Mouse (Mus musculus): ENCODE data around the gene Nr3c2. TPM values are rescaled to one million over a fixed set of nuclear protein-coding genes. Genes with fewer than 3 reads are reported as not detected.

Nr3c2 gene
- total RNA-seq, 2 experiments from 2014 or later: 16.9 to 24.3 TPM

DNA sequence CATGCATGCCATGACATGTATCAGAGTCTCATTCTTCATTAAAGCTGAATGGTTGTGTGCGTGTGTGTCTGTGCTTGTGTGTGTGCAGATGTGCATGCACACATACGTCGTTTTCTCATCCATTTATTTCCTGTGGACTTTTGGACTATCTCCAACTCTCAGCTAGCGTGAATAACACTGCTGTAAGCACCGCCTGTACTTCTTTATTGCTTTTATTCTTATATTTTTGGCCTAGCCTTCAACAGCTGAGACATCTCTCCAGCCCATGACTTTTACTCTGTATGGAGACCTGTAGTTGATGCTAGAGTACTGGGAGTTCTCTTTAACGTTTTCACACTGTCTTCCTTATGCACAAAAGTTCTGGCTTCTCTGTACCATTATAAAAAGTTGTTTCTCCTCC is 332.6 kb downstream of the Nr3c2 start:
- DNase-seq: no peak
- intact Hi-C loops (cut with DNase I): no loop called here

DNA sequence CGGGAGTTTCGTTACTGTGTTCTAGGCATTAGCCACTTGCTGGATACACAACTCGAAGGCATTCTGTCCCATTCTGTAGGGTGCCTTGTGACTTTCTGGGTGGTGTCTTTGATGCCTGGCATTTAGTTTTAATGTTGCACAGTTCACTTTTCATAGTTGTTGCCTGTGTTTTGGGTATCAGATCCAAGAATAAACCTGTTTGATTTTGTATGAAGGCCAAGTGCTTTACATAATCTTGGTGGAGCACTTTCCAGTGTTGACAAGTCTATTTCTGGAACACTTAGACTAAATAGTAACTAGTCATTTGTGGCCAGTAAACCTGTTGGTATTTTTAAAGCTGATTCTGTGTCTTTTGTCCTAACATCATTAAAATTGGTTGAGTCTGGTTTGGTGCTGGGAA is 333.2 kb downstream of the Nr3c2 start:
- intact Hi-C loops (cut with DNase I): no loop called here
- no peak for DNase-seq

DNA sequence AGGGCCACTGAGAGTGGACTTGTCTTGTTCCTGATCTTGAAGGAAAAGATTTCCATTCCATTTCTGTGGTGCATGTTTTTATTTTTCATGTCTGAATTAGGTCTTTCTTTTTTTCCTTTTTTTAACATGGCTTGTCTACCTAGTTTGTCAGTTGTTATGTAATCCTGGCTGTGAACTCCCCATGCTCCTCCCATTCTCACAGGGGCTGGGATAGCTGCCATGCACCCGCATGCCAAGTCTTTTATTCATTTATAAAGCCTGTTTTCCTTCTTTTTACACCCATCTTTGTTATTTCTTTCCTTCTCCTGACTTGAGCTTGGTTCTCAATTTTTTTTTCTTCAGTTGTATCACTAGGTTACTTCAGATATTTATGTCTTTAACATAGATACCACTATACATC is 337.5 kb downstream of the Nr3c2 start:
- DNase-seq: no peak
- intact Hi-C loops (cut with DNase I): no loop called here

DNA sequence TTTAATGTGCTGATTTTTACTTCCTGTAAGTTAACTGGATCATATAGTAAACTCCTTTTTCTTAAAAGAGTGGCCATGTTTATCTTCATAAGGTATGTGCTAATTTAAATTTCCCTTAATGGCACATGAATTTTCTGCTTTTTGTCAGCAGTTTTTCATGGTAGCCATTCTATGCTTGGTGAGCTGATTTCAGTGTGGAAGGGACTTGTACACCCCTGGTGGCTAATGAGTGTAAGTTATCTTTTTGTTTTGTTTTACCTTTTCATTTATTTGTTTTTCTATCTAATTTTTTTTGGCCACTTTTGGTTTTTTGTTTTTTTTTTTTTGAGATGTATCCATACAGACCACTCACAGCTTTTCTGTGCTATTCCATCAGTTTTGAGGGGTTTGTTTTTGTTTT is 340.2 kb downstream of the Nr3c2 start:
- DNase-seq: no peak
- intact Hi-C loops (cut with DNase I): no loop called here

DNA sequence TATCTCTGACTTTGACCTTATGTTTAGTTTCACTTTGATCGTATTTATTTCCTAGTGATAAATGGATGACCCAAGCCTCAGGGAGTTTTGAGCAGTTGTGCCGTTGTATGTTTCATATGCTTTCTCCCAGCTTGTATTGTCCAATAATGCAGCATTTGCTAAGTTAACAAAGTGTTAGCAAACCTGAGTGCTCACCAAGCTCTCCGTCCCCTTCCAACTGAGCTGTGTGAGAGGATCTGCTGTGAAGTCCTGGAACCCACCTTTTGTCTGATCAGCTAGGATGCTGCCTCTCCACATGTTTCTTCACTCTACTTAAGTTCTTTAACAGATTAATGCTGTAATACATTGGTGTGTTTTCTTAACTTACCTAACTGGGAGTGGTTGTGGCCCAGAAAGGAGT is 342.1 kb downstream of the Nr3c2 start:
- DNase-seq: no peak
- intact Hi-C loops (cut with DNase I): no loop called here

DNA sequence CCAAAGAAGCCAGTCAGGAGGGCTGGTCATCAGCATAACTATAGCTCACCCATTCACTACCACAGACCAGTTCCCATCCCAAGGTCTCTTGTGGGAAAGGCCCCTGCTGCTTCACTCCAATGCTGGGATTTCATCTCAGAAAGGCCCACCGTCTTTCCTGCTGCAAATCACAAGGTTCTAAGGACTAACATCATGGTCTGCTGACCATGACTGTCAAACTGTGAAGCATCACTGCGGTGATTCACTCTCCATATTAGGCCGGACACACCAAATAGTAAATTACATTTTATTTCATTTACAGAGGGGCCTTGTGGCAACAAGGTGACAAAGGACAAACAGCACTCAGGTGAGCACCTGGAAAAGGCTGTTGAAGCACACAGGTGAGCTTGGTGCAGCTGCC is 350.9 kb downstream of the Nr3c2 start:
- DNase-seq: no peak

DNA sequence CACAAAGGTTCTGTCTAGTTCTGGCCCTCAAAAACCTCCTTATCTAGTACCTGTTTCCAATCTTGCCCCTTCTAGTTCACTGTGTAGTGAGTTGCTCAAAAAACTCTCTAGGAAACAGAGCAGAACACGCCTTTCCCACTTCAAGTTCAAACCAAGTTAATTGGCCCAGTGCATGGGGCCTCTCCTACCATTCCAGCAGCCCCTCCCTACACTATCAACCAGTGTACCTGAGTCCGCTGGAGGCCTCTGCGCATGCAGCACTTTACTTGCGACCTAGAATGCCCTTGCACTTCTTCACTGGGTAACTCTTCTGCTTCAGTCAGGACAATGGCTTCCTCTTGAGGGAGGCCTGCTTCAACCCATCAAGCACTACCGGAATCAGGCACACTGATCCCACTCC is 351.9 kb downstream of the Nr3c2 start:
- intact Hi-C loops (cut with DNase I): no loop called here
- no peak for DNase-seq

More for the DNA sequence above, 350.9 kb downstream of the Nr3c2 start:
- intact Hi-C loops (cut with DNase I): no loop called here

DNA sequence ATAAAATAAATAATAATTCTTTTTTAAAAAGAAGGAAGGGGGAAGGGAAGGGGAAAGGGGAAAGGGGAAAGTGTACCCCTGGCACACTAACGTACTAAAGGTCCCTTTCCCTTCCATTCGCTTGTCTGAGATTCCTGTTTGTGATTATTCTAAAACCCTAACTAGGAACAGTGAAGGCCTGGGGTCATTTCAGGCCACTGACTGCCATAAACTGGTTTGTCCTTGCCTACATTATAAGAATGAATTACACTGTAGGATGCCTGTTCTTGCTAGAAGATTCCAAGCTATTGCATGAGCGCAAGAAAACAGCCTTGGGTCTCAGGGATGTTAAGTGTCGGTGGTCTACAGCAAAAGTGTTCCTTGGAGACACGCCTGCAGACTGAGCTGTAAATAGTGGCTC is 355.2 kb downstream of the Nr3c2 start:
- DNase-seq: no peak
- intact Hi-C loops (cut with DNase I): no loop called here

DNA sequence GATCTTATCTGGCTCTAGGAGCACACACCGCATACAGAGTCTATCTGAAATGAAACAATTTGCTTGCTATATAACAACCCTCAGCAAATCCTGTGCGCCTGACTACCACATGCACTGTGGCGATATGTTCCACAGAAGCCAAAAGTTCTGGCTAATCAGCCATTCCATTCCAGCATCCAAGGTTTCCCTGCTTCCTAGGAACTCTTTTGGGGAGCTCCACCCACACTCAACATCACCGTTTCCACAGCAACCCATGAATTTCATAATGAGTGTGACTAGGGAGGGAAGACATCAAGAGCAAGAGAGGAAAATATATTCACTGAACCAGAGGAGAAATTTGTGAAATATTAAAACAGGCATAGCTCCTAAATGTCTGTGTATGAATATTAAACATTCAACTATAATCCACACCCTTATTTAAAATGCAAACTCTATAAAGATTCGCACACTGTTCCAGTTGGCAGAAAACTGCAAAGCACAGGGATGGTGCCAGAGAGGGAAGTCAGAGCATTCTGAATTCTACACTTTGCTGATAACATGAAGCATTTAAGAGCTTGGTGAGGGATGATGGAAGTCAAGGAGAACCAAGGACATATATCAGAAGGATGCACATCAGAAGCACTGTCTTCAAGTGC is 357.3 kb downstream of the Nr3c2 start:
- intact Hi-C loops (cut with DNase I): no loop called here
- no peak for DNase-seq

DNA sequence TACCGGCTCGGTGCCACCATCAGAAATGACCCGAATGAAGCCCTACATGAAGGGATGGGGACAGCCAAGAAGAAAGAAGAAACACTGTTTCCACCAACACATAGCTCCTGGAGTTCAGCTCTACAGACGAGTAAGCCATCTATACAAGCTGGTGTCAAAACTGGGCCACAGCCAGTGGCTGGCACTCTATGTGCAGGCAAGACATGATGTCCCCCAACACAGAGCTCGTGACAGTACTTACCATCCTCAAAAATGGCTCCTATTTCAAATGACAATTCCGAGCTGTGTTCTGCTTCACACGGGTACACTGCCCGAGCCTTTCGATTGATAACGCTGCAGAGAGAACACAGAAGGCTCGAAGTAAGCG is 357.8 kb downstream of the Nr3c2 start:
- DNase-seq: no peak
- intact Hi-C loops (cut with DNase I): no loop called here

DNA sequence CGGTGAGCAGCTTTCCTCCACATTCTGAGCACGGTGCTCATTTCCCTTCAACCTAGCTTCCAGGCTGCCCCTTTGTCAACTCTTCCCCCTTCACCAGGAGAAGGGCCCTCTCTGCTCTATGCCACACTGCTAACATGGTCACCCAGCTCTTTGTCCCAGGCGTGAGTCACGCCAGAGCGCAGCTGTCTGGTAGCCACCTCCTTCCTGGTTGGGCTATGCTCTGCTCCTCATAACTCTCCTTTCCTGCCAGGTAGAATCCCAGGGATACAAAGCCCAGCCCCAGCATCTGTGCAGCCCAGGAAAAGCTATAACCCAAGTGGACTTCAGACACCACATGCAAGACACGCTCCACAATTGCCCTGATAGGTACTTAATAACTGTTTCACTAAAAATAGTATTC is 362.0 kb downstream of the Nr3c2 start:
- intact Hi-C loops (cut with DNase I): no loop called here
- DNase-seq: no peak

DNA sequence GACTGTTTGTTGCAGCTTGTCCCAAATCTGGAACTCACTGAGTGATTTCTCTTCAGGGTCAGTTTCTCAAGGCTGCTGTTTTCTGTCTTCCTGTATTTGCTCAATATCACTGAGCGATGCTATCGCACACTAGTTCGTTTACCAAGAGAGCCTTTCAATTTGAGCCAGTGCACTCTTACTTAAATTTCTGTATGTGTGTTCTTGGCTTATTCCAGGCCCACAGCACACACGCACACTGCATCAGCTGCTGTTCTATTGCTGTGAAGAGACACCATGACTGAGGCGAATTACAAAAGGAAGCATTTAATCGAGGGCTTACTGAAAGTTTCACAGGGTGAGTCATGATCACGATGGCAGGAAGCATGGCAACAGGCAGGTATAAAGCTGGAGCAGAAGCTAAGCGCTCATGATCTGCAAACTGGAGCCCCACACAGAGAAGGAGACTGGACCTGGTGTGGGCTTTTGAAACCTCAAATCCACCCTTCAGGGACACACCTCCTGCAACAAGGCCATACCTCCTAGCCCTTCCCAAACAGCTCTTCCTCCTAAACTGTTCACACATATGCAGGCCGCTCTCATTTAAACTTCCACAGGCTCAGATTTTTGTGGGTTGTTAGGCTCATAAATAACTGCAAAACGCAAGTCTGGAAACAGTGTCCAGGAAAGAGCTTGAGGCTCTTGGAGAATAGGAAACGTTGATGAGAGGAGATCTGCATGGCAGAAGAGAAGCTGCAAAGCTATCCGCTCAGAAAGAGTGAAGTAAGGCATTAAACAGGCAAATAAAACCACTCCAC is 363.2 kb downstream of the Nr3c2 start:
- no peak for DNase-seq
- intact Hi-C loops (cut with DNase I): no loop called here

DNA sequence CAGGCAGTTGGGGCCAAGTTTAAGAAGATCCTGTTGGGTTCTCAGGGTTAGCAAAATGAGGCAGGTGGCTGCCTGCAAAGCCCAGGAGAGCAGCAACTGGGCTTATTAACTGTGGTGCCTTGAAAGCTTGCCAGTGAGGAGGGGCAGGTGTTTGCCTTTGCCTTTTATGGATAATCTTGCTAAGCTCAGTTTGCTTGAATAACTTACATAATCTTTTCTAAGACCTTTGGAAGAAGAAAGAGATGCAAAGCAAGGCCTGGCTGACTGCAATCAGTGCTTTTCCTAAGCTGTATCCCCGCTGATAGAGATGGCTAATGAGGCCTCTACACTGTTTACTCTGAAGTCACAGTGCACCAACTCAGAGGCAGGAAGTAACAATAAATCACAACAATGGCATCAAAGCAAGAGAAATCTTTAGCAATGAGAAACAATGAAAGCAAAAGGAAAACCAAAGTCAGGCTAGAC is 368.7 kb downstream of the Nr3c2 start:
- intact Hi-C loops (cut with DNase I): no loop called here
- no peak for DNase-seq

DNA sequence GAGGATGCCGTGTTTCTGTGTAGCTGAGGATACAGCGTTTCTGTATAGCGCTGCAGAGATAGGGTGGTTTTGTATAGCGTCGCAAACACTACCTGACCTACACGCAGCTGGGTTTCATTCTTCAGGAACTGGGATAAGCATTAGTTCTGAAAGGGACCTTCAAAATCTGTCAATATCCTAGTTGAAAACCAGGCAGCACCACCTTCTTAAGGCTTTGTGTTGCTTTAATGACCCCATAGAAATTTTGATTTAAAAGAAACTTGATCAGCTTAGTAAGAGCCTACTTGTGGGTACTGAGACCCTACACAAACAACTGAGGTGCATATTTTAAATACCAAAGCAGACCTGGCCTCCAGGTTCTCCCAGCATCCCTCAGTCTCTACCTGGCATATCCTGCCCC is 372.9 kb downstream of the Nr3c2 start:
- intact Hi-C loops (cut with DNase I): no loop called here
- no peak for DNase-seq

DNA sequence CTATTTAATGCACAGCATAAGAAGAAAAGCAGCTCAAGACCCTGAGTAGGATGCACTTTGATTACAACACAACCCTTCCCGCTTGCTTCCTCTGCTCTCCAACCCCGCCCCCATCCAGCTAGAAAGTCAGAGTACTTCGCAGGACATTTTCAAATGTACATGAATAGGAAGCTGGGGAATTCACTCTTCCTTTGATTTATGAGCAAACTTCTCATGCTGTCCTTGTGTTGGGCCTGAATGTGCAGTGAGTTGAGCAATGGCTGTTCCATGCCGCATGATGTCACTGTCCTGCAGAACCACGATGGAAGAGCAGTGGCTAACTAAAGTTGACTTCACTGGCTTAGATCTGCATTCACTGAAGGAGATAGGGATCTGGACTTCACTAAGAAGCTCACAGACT is 376.3 kb downstream of the Nr3c2 start:
- DNase-seq: no peak
- intact Hi-C loops (cut with DNase I): no loop called here

DNA sequence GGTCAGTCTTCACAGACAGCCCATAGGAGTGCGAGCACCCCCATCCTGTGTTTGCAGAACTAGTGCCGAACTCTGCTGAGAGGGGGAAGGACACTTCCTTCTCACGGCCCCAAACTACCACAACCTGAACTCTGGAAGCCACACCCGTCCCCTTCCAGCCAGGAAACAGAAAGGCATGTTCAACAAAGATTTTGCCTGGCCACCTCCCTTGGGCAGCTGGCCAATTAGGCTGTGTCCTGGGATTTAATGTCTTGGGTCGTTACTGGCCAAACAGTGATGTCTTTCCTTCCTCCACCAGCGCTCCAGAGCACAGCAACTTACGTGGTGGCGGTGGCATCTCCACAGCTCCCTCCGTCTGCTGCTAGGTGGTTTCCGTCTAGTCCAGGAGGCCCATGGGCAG is 377.6 kb downstream of the Nr3c2 start:
- intact Hi-C loops (cut with DNase I): no loop called here
- no peak for DNase-seq

DNA sequence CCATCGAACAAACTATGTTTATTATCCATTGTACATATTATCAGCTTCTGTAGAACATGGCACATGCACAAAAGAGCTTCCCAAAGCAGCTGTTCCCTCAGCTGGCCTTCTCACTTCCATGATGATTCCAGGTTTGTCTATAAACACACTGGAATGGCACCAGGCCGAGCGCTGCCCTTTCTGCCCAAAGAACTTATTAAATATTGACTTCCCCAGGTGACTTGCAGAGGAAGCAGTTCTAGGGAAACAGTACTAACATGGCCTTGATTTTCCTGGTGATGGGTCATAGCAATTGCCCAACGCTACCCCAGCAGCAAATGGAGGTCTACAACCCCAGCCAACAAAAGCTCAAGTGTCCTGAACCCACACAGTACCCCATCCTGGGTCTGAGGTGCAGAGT is 379.0 kb downstream of the Nr3c2 start:
- intact Hi-C loops (cut with DNase I): no loop called here
- no peak for DNase-seq

DNA sequence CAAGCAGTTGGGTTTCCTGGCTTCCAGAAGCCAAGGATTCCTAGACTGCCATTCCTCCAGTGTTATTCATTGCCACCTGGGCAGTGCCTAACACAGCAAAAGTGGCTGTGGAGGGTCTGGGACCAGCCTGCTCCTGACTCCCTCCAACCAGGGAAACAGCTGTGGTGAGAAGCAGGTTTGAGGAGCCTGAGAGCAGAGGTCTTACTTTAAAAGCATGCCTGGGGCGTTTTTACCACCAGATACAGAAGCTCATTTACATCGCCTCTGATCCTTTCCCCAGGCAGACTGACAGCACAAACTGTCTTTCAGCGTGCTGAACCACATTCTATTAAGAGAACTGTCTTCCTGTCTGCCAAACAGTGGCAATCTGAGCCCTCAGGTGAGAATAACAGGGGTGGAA is 380.7 kb downstream of the Nr3c2 start:
- intact Hi-C loops (cut with DNase I): no loop called here
- no peak for DNase-seq

DNA sequence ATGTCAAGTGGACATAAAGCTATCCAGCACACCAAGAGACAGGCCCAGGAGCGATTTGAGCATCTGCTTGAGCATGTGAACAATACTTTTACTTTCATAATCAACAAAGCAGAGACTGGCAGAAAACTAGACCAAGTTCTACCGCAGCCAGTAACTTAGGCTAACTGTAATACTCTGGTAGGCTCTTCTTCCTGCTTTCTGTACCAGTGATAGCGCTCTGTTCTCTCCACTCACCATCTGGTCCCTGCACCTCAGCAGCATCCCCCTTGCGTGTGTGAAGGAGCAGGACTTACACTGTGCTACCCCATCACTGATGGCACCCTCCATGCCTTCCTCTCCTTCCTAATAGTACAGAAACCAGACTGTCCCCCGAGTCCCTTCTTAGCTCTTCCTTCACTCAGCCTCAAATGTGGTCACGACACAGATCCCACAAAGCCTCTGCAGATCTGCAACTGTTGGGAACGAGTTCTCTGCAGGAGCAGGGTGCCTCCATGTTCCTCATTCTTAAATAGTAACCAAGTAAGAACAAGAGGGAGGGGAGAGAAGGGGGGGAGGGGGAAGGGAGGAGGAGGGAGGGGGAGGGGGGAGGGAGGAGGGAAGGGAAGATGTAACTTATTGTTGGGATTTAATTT is 383.5 kb downstream of the Nr3c2 start:
- intact Hi-C loops (cut with DNase I): no loop called here
- no peak for DNase-seq

DNA sequence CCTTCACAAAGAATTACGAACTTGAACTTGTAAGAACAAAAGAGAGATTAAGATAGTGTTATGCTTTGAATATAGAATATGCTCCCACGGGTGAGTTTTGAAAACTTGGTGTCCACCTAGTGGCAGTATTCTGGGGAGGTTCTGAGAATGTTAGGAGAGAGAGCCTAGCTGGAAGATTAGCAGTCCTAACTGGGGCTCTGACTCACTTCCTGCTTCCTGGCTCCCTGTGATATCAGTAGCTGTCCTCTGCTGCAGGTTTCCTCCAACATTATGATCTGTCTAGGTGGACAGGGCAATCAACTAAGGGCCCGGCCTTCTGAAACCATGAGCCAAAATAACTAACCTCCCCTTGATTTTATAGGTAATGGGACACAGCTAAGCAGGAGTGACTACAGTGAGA is 385.2 kb downstream of the Nr3c2 start:
- no peak for DNase-seq
- intact Hi-C loops (cut with DNase I): no loop called here

DNA sequence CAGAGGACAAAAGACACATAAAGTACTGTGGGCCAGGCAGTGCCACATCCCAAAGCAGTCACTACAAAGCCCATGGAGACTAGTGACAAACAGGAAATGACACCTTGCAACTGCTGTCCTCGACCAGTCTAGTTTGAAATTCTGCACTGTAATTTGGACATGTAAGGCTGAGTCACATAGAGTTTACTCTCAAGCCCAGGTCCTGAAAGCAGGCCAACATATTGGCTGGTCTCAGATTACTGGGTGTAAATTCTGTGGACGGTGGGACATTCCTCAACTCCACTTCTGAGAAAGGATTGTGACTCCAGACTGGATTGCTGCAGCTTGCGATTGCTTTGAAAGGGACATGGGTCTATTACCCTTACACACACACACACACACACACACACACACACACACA is 388.8 kb downstream of the Nr3c2 start:
- intact Hi-C loops (cut with DNase I): no loop called here

DNA sequence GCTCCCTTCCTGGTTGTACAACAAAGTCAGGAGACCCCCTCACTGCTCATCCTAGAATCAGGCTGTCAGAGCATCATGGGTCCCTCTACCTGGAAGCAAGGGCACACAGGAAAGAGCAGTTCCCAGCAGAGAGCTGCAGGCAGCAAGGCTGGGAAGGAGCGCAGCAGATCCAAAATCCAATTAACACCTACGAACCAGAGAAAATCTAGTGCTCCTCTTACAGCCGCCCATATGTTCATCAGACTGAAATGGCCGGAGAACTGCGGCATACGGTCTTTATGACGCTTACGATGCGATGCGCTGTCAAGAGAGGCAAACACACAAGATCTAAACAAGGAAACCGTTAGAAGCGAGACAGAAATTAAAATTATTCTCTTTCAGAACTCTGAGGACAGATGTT is 389.2 kb downstream of the Nr3c2 start:
- no peak for DNase-seq
- intact Hi-C loops (cut with DNase I): no loop called here

More for the DNA sequence above, 388.8 kb downstream of the Nr3c2 start:
- no peak for DNase-seq
